Mouse (Mus musculus): ENCODE measurements around the gene Tmem132c. TPM values are rescaled to one million over a fixed set of nuclear protein-coding genes. Genes with fewer than 3 reads are reported as not detected.

The Tmem132c gene
- polyA plus RNA-seq, 1 experiment from 2014 or later = 21.1 TPM

- ATAC-seq (ENCODE audit: low FRiP score) = no peak
- no peak overlapping the region for H3K27ac ChIP-seq (ENCODE audit: low read depth, low read length)
- H3K9ac ChIP-seq (ENCODE audit: low read depth, low read length) = no peak overlapping the region
- H3K27me3 ChIP-seq (ENCODE audit: control insufficient read depth, insufficient read depth, low read length) = no peaks in the 10 kb centered on the region
- H3K4me3 ChIP-seq (ENCODE audit: low read depth, low read length) = no peak overlapping the region
- WGBS = 77% methylated on average over 11 of the region's 11 CpGs
- no peaks in the 10 kb centered on the region for H3K4me1 ChIP-seq (replicated peaks; ENCODE audit: control insufficient read depth, insufficient read depth, low read length)
- no peaks in the 10 kb centered on the region for H3K9me3 ChIP-seq (ENCODE audit: control insufficient read depth, low read length)
- DNase-seq (ENCODE audit: low spot score) = no peak
- H3K4me2 ChIP-seq (replicated peaks; ENCODE audit: low read depth, low read length) = no peak overlapping the region
- no peaks in the 10 kb centered on the region for H3K36me3 ChIP-seq (ENCODE audit: control insufficient read depth, insufficient read depth, low read length)
Measured at GRCm38 (mm10) chr5:127256947-127257610, 15.5 kb downstream of the Tmem132c start.

- no peak overlapping the region for H3K27ac ChIP-seq (ENCODE audit: low read depth, low read length)
- ATAC-seq (ENCODE audit: low FRiP score) (no peak), DNase-seq (ENCODE audit: low spot score) (no peak)
- no peak overlapping the region for H3K4me2 ChIP-seq (replicated peaks; ENCODE audit: low read depth, low read length)
- no peaks in the 10 kb centered on the region for H3K4me1 ChIP-seq (replicated peaks; ENCODE audit: control insufficient read depth, insufficient read depth, low read length)
- no peaks in the 10 kb centered on the region for H3K9me3 ChIP-seq (ENCODE audit: control insufficient read depth, low read length)
- H3K27me3 ChIP-seq (ENCODE audit: control insufficient read depth, insufficient read depth, low read length) = no peaks in the 10 kb centered on the region
- no peak overlapping the region for H3K9ac ChIP-seq (ENCODE audit: low read depth, low read length)
- no peak overlapping the region for H3K4me3 ChIP-seq (ENCODE audit: low read depth, low read length)
- H3K36me3 ChIP-seq (ENCODE audit: control insufficient read depth, insufficient read depth, low read length) = no peaks in the 10 kb centered on the region
- WGBS = 78% methylated on average over 5 of the region's 5 CpGs
Measured at GRCm38 (mm10) chr5:127262136-127262535, 20.5 kb downstream of the Tmem132c start.

- no peaks in the 10 kb centered on the region for H3K9me3 ChIP-seq (ENCODE audit: control insufficient read depth, low read length)
- no peaks in the 10 kb centered on the region for H3K4me1 ChIP-seq (replicated peaks; ENCODE audit: control insufficient read depth, insufficient read depth, low read length)
- H3K27me3 ChIP-seq (ENCODE audit: control insufficient read depth, insufficient read depth, low read length) = no peaks in the 10 kb centered on the region
- no peak overlapping the region for H3K4me2 ChIP-seq (replicated peaks; ENCODE audit: low read depth, low read length)
- no peaks in the 10 kb centered on the region for H3K36me3 ChIP-seq (ENCODE audit: control insufficient read depth, insufficient read depth, low read length)
- 58% methylated on average over 3 of the region's 3 CpGs for WGBS
- H3K4me3 ChIP-seq (ENCODE audit: low read depth, low read length) = no peak overlapping the region
- ATAC-seq (ENCODE audit: low FRiP score) (no peak), DNase-seq (ENCODE audit: low spot score) (no peak)
- no peak overlapping the region for H3K27ac ChIP-seq (ENCODE audit: low read depth, low read length)
- no peak overlapping the region for H3K9ac ChIP-seq (ENCODE audit: low read depth, low read length)
Measured at GRCm38 (mm10) chr5:127271145-127271544, 29.5 kb downstream of the Tmem132c start.

- Histone ChIP-seq H3K9me3 (ENCODE audit: control insufficient read depth, low read length) (no peaks in the 10 kb centered on the region), H3K4me1 (replicated peaks; ENCODE audit: control insufficient read depth, insufficient read depth, low read length) (no peaks in the 10 kb centered on the region), H3K27me3 (ENCODE audit: control insufficient read depth, insufficient read depth, low read length) (no peaks in the 10 kb centered on the region), H3K36me3 (ENCODE audit: control insufficient read depth, insufficient read depth, low read length) (no peaks in the 10 kb centered on the region), H3K27ac (ENCODE audit: low read depth, low read length) (no peak overlapping the region), H3K4me2 (replicated peaks; ENCODE audit: low read depth, low read length) (no peak overlapping the region), H3K4me3 (ENCODE audit: low read depth, low read length) (no peak overlapping the region), H3K9ac (ENCODE audit: low read depth, low read length) (no peak overlapping the region)
- ATAC-seq (ENCODE audit: low FRiP score) (peak; percentile 43), DNase-seq (ENCODE audit: low spot score) (peak; percentile 27)
- 53% methylated on average over 9 of the region's 9 CpGs for WGBS
Measured at GRCm38 (mm10) chr5:127279462-127279861, 37.9 kb downstream of the Tmem132c start.

GRCm38 (mm10) chr5:127281186-127281585 is 39.6 kb downstream of the Tmem132c start:
- no peak for DNase-seq (ENCODE audit: low spot score)
- H3K9ac ChIP-seq (ENCODE audit: low read depth, low read length) = no peak overlapping the region
- H3K4me2 ChIP-seq (replicated peaks; ENCODE audit: low read depth, low read length) = no peak overlapping the region
- no peaks in the 10 kb centered on the region for H3K27me3 ChIP-seq (ENCODE audit: control insufficient read depth, insufficient read depth, low read length)
- ATAC-seq (ENCODE audit: low FRiP score) = no peak
- H3K4me3 ChIP-seq (ENCODE audit: low read depth, low read length) = no peak overlapping the region
- H3K27ac ChIP-seq (ENCODE audit: low read depth, low read length) = no peak overlapping the region
- 75% methylated on average over 4 of the region's 4 CpGs for WGBS
- H3K36me3 ChIP-seq (ENCODE audit: control insufficient read depth, insufficient read depth, low read length) = no peaks in the 10 kb centered on the region
- H3K9me3 ChIP-seq (ENCODE audit: control insufficient read depth, low read length) = no peaks in the 10 kb centered on the region
- no peaks in the 10 kb centered on the region for H3K4me1 ChIP-seq (replicated peaks; ENCODE audit: control insufficient read depth, insufficient read depth, low read length)

GRCm38 (mm10) chr5:127282539-127283123 is 41.0 kb downstream of the Tmem132c start:
- no peak overlapping the region for H3K4me3 ChIP-seq (ENCODE audit: low read depth, low read length)
- no peaks in the 10 kb centered on the region for H3K9me3 ChIP-seq (ENCODE audit: control insufficient read depth, low read length)
- H3K4me1 ChIP-seq (replicated peaks; ENCODE audit: control insufficient read depth, insufficient read depth, low read length) = no peaks in the 10 kb centered on the region
- WGBS = 73% methylated on average over 6 of the region's 6 CpGs
- H3K36me3 ChIP-seq (ENCODE audit: control insufficient read depth, insufficient read depth, low read length) = no peaks in the 10 kb centered on the region
- no peak for ATAC-seq (ENCODE audit: low FRiP score)
- H3K9ac ChIP-seq (ENCODE audit: low read depth, low read length) = no peak overlapping the region
- no peak overlapping the region for H3K4me2 ChIP-seq (replicated peaks; ENCODE audit: low read depth, low read length)
- H3K27ac ChIP-seq (ENCODE audit: low read depth, low read length) = no peak overlapping the region
- no peak for DNase-seq (ENCODE audit: low spot score)
- H3K27me3 ChIP-seq (ENCODE audit: control insufficient read depth, insufficient read depth, low read length) = no peaks in the 10 kb centered on the region

GRCm38 (mm10) chr5:127286886-127287285 is 45.3 kb downstream of the Tmem132c start:
- Histone ChIP-seq H3K27me3 (ENCODE audit: control insufficient read depth, insufficient read depth, low read length) (no peaks in the 10 kb centered on the region), H3K4me2 (replicated peaks; ENCODE audit: low read depth, low read length) (no peak overlapping the region), H3K36me3 (ENCODE audit: control insufficient read depth, insufficient read depth, low read length) (no peaks in the 10 kb centered on the region), H3K4me3 (ENCODE audit: low read depth, low read length) (no peak overlapping the region), H3K9ac (ENCODE audit: low read depth, low read length) (no peak overlapping the region), H3K27ac (ENCODE audit: low read depth, low read length) (no peak overlapping the region), H3K4me1 (replicated peaks; ENCODE audit: control insufficient read depth, insufficient read depth, low read length) (peaks cover 2% of the 10 kb centered on the region; the same call in 1 of the 2 replicates), H3K9me3 (ENCODE audit: control insufficient read depth, low read length) (no peaks in the 10 kb centered on the region)
- no peak for ATAC-seq (ENCODE audit: low FRiP score)
- no peak for DNase-seq (ENCODE audit: low spot score)
- 72% methylated on average over 5 of the region's 5 CpGs for WGBS

- Histone ChIP-seq H3K4me3 (ENCODE audit: low read depth, low read length) (no peak overlapping the region), H3K4me1 (replicated peaks; ENCODE audit: control insufficient read depth, insufficient read depth, low read length) (peaks cover 2% of the 10 kb centered on the region; the same call in 1 of the 2 replicates), H3K36me3 (ENCODE audit: control insufficient read depth, insufficient read depth, low read length) (no peaks in the 10 kb centered on the region), H3K4me2 (replicated peaks; ENCODE audit: low read depth, low read length) (no peak overlapping the region), H3K9ac (ENCODE audit: low read depth, low read length) (no peak overlapping the region), H3K27me3 (ENCODE audit: control insufficient read depth, insufficient read depth, low read length) (no peaks in the 10 kb centered on the region), H3K27ac (ENCODE audit: low read depth, low read length) (no peak overlapping the region), H3K9me3 (ENCODE audit: control insufficient read depth, low read length) (no peaks in the 10 kb centered on the region)
- DNase-seq (ENCODE audit: low spot score) (no peak), ATAC-seq (ENCODE audit: low FRiP score) (no peak)
- WGBS = 93% methylated on average over 8 of the region's 8 CpGs
Measured at GRCm38 (mm10) chr5:127289659-127290058, 48.1 kb downstream of the Tmem132c start.

All from hindbrain, embryonic 11.5 days (tissue).